Mouse (Mus musculus): ENCODE results near the gene Hmg20b. TPM values are rescaled to one million over a fixed set of nuclear protein-coding genes. Genes with fewer than 3 reads are reported as not detected.
A peak's percentile ranks its signal among the peaks of the same experiment; 100 is the strongest.

Hmg20b gene
- polyA plus RNA-seq, 1 experiment from 2014 or later: 100 TPM

GRCm38 (mm10) chr10:81326858-81327257 lies 23.4 kb downstream of the Hmg20b start:
- peak; percentile 19 for DNase-seq (ENCODE audit: low spot score)

DNA sequence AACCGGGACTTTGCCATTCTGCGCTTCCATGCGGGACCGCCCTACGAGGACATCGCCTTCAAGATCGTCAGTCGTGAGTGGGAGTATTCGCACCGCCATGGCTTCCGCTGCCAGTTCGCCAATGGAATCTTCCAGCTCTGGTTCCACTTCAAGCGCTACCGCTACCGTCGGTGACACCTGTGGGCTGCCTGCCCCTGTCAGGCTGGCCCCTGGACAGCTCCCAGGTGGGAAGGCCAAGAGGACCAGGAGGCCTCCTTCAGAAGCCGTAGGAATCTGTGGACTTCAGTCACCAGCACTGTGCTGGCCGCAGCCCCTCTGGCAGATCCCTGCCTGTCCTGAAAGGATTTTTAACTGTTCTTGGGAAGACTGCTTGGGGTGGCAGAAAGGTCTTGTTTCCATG lies 24.5 kb downstream of the Hmg20b start:
- DNase-seq (ENCODE audit: low spot score): no peak

- DNase-seq (ENCODE audit: low spot score): no peak
Measured at GRCm38 (mm10) chr10:81325176-81325575, 25.1 kb downstream of the Hmg20b start.

GRCm38 (mm10) chr10:81323791-81324530 lies 26.3 kb downstream of the Hmg20b start:
- no peak for DNase-seq (ENCODE audit: low spot score)

DNA sequence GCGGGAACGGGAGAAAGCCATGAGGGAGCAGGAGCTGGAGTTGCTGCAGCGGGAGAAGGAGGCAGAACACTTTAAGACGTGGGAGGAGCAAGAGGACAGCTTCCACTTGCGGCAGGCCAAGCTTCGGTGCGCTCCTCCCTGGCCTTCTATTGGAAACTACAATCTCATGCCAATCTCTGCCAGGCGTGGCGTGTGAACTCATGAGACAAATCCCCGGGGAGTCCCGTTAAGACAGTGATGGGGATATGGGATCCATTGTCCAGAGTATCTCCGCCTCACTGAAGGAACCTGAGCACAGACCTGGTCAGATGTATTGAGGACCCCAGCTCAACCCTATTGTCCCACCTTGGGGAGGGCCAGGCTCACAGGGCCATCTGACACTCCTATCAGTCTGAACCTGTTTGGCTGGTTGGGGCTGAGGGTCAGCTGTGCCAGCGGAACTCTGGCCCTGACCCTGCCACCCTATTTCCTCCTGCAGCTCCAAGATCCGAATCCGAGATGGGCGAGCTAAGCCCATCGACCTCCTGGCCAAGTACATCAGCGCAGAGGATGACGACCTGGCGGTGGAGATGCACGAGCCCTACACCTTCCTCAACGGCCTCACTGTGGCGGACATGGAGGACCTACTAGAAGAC lies 27.0 kb downstream of the Hmg20b start:
- DNase-seq (ENCODE audit: low spot score): no peak

- no peak for DNase-seq (ENCODE audit: low spot score)
Measured at GRCm38 (mm10) chr10:81322444-81322843, 27.8 kb downstream of the Hmg20b start.

DNA sequence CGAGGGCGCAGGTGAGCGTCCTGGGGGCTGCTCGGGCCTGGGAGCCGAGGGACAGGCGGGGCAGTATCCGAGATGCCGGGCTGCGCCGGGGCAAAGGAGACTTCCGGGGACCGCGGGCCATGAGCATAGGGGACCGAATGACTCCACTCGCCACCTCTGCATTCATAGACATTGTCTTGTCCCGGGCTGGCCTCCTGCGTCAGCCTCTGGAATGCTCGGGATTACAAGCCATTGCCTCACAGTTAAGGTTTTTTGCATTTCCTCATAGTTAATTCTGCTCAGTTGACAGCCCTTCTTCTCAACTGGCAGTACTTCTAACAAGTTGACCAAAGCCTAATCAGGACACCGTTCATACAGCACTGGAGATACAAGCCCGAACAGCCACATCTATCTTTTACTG lies 28.8 kb downstream of the Hmg20b start:
- DNase-seq (ENCODE audit: low spot score): no peak

GRCm38 (mm10) chr10:81320550-81321347 lies 29.5 kb downstream of the Hmg20b start, which contains the start of gene Cactin:
Gene Cactin (plus strand): TSS chr10:81321103.
- peak; percentile 100 for DNase-seq (ENCODE audit: low spot score)

DNA sequence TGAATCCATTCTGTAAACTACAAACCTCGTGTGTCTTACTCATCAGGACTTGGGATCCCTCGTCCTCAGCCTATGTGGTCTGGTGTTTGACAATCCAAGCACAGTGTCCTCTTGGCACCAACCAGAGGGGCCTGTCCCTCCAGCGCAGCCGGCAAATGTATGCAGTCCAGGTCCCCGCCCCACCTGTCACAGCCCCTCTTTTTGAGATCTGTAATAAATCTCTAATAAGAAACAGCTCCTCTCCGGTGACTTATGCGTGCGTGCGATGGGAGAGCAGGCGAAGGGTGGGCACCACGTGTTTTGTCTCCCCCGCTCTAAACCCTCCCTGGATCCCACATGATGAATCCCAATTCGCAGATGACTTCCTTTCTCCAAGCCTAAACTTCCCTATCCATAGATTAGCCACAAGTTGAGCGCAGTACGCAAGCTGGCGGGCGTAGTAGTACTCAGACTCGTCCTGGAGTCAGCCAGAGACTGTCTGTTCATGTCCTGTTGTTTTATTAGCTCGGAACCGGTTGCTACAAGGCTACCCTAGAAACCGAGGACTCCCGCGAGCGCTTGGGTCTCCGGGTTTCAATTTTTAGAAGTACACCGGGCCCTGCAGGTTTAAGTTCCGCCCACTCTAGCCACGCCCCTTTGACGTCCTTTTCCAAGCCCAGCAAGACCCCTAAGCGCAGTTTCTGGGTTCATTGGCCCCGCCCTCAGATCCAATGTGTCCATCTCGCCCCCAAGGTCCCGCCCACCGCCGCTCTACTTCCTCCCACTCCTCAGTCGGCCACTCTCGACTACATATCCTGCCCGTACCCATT lies 30.3 kb downstream of the Hmg20b start:
- DNase-seq (ENCODE audit: low spot score): peak; percentile 34

DNA sequence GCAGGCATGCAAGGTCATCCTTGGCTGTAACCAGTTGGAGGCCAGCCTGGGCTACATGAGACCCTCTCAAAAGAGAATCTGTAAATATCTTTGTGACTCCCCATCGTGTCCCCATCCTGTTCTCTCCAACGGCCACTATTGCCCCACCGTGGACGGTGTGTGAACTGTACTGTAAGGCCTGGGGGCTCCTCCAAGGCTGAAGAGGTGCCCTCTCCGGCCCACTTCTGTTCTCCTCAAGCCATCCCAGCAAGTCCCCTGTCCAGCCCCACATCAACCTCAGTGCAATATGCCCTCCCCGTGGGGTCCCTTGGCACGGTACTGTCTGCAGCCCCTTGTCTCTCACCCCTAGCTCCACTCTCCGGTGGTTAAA lies 31.0 kb downstream of the Hmg20b start:
- no peak for DNase-seq (ENCODE audit: low spot score)

DNA sequence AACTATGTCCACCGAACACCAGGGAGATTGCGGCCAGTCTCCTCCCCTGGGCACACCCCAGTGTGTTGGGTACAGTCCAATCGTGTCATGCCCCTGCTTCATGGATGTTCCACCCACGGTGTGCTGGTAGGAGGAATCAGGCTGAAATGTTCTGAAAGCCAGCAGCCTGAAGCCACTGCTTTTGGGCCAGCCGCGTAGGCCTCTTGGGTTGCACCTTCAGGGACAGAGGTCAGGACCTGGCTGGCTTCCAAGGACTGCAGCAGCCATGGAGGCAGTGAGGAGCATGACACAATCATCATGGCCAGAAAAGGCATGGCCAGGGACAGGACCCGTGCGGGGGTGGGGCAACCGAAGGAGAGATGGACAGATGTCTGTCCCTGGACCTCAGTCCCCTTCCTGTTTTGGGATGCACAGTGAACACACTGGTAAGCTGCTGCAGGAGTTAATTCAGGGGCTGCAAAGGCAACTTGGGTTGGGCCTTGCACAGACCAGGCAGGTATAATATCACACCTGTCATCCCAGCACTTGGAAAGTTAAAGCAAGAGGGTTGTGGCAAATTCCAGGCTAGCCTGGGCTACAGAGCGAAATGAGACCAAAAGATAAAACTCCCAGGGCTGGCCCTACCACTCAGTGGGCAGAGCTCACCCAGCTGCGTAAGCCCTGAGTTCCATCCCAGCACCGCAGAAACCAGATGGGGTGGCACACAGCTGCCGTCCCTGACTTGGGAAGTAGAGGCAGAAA lies 31.5 kb downstream of the Hmg20b start:
- no peak for DNase-seq (ENCODE audit: low spot score)

DNA sequence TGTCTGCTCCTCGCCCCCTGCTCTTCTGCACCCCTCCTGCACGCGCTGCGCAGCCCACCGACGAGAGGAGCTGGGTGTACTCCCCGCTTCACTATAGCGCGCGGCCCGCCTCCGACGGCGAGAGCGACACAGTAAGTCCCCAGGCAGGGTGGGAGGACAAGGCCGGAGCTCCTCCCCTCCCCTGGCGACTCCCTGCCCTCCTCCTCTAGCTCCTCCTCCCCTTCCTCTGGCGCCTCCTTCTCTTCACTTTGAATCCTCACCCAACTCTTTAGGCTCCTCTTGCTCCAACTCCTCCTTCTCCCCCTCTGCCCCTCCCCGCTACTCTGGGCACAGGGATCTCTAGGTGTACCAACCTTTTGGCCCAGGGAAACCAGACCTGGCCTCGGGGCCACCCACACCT lies 33.0 kb downstream of the Hmg20b start:
- no peak for DNase-seq (ENCODE audit: low spot score)

- no peak for DNase-seq (ENCODE audit: low spot score)
Measured at GRCm38 (mm10) chr10:81316338-81317060, 33.8 kb downstream of the Hmg20b start.

DNA sequence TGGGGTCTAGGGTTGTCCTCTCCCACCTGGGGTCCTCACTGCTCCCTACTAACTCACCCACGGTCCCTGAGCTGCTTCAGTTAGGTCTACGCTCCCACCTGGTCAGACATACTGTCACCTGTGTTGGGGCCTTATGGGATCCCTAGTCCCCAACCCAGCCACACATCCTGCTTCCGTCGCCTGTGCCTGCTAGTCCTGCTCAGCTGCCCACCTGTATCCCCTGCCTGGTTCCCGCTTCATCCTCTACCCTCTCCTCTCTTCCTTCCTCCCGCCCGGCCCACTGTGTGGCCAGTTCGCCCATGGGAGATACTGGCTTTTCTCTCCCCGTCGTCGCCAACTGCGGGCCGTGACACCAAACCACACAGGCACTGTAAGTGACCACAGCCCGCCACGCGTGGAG lies 34.7 kb downstream of the Hmg20b start:
- DNase-seq (ENCODE audit: low spot score): no peak

DNA sequence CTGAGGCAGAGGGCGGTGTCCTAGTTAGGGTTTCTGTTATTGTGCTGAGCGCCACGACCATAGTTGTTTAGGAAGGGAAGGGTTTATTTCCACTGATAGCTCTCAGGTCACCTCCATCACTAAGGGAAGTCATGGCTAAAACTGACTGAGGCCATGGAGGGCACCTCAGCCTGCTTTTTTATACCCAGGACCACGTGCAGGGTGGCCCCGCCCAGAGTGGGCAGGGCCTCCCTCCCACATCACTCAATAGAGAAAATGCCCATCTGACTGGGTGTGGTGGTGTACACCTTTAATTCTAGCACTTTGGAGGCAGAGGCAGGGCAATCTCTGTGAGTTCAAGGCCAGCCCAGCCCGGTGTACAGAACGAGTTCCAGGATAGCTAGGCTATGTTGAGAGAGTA lies 36.1 kb downstream of the Hmg20b start:
- no peak for DNase-seq (ENCODE audit: low spot score)

- DNase-seq (ENCODE audit: low spot score): no peak
Measured at GRCm38 (mm10) chr10:81313581-81313980, 36.7 kb downstream of the Hmg20b start.

DNA sequence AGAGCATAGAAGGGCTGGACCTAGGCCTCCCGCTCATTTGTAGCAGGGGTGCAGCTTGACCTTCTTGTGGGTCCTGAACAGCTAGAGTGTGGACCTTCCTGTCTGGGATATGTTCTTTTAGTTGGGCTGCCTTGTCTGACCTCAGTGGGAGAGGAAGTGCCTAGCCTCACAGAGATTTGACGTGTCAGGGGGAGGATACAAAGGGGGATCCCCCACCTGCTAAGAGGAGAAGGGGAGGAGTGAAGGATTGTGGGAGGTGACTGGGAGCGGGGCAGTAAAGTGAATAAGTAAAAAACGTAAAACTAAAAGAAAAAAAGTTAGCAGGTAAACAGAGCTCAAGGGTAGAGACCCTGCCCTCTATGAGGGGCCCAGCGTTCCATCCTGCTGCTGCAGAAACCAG lies 40.7 kb downstream of the Hmg20b start:
- DNase-seq (ENCODE audit: low spot score): no peak

DNA sequence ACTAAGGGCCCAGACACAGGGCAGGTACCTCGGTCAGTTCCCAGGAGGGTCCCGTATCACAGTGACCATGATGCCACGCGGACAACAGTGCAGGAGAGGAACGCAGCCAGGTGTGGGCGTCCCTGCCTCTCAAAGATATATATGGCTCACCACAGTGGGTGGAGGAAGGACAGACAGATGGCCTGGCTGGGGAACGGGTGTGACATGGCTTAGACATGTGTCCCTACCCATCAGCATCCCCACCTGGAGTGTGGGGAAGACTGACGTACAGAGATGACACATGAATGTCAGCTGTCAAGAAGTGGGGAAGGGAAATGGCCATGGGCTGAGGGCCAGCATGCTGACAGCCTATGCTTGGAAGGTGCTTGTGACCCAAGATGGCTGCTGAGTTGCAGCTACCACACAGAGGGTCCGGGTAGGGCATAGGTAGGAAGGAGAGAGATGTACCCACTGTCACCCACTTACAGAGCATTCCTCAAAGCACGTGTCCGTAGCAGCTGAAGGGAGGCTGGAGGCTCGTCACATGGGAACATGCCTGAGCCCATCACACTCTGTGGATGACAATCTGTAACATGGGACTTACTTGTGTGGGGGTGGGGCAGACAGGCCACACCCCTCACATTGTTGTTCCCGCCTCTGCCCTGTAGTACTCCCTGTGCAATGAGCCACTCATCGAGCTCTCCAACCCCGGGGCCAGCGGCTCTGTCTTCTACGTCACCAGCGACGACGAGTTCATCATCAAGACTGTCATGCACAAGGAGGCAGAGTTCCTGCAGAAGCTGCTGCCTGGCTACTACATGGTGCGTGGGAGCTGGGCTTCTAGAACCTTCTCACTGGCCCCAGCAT lies 43.2 kb downstream of the Hmg20b start:
- DNase-seq (ENCODE audit: low spot score): no peak

DNA sequence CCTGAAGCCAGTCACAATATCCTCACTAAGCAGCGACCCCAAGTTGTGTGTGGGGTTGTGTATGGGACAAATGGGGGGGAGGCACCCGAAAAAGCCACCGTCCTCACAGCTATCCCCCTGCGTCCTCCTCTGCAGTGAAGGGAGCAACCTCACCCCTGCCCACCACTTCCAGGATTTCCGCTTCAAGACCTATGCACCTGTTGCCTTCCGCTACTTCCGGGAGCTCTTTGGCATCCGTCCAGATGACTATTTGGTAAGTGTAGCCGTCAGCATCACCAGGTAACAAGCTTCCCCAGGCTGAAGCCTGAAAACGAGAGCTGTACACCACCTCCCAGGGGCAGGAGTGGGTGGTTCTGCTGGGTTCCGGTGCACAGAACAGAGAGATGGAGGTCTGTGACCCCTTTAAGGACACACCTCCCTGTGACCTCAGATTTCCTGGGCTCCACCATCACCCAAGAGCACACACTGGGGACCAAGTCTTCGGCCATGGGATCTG lies 44.1 kb downstream of the Hmg20b start:
- DNase-seq (ENCODE audit: low spot score): no peak
